Mouse (Mus musculus) lung, adult 18-20 months (tissue): ENCODE results near the gene Olfr1368.

Experiments used
- DNase-seq, 2 experiments: peaks; one replicate each; pipeline ENCODE4 v3.0.0; 2022; ENCODE audit warnings: mixed read lengths in 2 of 2

Olfr1368 gene

DNA sequence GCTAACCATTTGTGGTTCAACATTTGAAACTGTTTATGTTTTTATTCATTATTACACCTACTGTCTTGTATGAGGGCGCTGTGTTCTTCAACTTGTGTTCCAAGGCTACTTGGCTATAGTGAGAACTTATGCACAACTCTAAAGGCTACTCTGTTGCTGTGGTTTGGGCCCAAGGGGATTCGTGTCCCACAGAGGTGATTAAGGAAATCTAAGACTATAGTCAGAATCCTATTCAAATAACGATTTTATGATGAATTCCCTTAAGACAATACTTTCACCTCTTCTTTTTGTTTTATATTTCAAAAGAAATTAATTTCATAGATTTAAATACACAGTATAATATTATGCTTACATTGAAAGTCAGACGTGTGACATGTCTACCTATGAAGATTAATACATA is at the start of gene Olfr1368:
TSS of gene Olfr1368 (minus strand) at position 101 of the 400 bp plus-strand sequence.
- DNase-seq: no peak

DNA sequence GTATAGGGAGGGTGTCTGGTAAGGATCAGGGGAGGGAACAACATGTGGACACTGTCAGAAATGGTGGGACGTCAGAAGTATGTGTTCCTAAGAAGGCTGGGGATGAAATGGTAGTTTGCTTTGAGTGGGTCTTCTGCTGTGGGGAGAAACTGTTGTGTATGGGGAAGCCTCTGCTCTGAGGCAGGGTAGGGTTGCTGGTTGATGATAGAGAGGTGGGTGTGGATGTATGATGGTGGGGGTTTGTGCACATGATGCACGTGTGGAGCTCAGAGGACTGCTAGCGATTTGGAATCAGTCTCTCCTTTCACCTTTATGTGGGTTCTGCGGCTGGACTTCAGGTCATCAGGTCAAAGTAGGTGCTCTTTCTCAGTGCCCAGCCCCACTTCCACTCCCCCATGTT is 39.9 kb upstream of the Olfr1368 start:
- DNase-seq: no peak

DNA sequence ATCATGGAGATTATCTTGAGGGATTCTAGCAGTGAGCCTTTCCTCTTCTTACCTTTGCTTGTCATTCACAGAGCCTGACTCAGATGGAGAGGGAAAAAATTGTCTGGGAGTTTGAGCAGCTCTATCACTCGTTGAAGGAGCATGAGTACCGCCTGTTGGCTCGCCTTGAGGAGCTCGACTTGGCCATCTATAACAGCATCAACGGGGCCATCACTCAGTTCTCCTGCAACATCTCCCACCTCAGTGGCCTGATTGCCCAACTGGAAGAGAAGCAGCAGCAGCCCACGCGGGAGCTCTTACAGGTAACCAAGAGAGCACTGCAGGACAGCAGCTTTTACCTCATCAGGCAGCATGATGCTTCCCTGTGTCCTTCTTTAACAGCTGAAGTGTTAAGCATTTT is 38.0 kb upstream of the Olfr1368 start:
- no peak for DNase-seq

DNA sequence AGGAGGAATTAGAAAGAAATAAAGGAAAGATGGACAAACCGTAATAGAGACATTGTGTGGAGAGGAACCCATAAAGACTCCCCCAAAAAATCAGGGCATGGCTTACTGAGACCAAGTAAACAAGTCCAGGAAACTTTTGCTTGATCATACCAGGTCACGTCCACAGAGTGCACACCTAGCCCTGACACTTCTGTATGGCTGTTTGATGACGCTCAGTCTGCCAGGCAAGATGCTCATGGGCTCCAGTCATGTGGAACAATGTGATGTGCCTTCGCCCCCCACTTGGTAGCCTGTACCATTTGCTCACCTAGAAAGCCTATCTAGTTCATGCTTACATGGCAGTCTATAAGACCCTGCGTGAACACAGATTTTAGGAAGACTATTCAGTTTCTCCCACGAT is 37.4 kb upstream of the Olfr1368 start:
- DNase-seq: no peak

DNA sequence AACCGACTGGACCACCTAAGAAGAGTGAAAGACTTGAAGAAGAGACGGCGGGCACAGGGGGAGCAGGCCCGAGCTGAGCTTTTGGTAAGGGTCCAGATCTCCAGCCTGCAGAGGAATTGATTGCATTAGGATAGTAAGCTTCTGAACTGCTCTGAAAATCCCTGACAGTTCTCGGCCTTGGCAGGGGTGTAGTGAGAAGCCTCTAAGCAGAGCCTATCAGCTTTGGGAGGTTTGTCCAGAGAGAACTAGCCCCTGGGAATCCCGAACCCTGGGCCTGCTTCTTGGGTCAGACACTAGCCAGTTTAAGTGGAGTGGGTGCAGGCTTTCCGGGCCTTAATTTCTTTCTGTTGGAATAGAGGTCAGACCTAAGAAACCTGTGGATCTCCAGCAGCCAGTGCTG is 36.3 kb upstream of the Olfr1368 start:
- DNase-seq: no peak

DNA sequence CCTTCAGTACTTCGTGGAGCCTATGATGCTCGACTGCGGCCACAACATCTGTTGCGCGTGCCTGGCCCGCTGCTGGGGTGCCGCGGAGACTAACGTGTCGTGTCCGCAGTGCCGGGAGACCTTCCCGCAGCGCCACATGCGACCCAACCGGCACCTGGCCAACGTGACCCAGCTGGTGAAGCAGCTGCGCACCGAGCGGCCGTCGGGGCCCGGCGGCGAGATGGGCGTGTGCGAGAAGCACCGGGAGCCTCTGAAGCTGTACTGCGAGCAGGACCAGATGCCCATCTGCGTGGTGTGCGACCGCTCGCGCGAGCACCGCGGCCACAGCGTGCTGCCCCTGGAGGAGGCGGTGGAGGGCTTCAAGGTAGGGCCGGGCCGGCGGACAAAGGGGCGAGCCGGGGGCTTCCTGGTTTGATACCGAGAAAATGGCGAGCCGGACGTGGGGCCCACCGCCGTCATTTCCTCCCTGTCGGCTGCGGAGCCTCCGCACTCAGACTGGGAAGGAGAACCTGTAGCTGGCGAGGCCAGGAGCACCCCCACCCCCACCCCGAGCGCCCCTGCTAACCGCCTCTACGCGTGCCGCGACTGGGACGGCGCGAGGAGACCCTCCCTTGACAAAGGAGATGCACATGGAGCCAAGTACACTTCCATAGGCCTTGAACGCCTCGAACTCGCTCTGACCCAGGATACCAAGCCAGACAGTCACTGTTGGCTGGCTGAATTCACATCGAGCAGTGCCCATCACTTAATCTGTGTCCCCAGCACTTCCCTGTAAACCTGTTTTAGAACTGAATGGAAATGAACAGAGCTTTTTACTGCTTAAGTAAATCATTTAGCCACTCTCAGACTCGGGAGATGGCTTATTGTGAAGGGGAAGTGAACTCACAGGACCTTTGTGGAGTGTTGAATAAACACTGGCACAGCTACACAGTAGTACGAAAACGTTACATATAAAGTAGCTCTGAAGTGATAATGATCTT is 35.2 kb upstream of the Olfr1368 start:
- DNase-seq: peak; percentile 50 to 57

DNA sequence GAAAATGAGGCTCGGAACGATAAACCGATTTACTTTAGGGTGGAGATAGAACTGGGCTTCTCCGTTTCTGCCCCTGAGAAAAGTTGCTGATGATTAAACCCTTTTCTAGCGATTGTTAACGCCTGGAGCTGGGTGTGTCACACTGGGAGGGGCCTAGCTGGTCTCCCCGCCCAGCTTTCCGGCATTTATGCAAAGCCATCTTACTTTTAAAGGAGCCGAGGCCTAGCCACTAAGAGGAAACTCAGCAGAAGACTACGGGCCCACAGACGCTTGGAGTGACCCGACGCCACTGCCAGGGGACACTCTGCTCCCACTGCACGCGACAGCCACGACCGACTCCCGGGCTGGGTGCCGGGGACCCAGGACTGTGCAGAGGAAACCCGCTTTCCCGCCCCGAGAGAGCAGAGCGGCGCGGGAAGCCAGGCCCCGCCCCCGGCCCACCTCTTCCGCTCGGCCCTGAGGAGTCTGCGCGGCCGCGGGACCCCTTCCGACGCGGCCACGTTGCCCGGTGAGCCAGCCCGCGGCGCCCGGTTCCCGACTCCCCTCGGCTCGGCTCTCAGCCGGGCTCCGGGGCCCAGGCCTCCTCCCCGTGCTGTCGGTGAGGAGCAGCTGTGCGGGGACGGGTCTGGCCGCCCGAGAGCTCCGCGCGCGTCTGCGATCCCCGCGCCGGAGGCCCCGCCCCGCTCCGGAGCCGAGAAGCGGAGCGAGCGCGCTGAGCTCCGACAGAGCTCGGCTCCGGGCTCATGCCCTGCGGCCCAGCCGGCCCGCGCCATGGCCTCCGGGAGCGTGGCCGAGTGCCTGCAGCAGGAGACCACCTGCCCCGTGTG is 34.3 kb upstream of the Olfr1368 start:
- DNase-seq: peak; percentile 92 to 93

DNA sequence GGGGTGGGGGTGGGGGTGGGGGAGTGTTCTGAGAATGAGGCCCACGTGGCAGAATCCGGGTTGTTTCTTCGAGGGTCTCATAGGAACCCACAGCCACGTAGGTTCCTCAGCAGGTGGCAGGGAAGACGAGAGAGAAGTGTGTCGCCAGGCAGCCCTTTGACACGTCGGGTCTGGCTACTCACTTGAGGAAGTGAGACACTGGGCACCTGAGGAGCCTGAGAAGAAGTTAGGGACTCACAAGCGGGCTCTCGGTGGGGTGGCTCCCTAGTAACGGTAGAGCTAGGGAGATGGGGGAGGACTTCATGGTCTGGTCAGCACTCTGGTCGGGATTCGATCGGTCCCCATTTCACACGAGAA is 33.7 kb upstream of the Olfr1368 start, which contains the start of gene Trim27:
TSS of gene Trim27 (plus strand) at position 79 of the 357 bp plus-strand sequence.
- no peak for DNase-seq

DNA sequence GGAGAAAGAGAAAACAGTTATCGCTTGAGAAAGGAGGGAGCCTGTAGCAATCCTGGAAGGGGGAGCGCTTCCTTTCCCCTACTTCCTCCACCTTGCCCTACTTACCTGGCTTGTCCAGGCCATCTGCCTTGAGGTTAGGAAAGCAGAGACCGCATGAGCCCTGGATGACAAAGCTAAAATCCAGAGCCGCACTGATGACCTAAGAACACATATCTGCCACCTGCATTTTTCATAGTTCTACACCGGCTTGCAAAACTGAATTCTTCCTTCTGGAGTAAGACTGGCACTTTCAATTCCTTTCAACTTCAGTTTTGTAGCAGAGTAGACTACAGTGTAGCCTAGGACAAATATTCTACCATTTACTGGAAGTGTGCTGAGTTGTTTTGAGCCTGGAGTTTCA is 32.7 kb upstream of the Olfr1368 start:
- no peak for DNase-seq

DNA sequence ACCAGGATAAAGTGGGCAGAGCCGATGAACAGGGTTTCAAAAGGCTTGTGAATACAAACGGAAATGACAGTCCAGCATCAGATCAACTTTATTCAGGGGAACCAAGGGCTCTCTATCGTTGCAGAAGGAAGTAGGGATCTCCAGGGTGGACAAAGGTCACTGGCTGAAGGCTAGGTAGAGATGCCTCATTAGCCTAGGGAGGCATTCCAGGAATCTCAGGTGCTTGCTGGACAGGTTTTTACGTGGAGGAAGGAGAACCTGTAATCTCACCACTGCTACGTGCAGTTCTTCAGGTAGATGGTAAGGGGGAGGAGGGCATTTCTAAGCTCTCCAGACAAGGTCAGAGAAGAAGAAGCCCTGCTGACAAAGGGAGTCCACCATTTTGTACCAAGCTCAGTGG is 32.0 kb upstream of the Olfr1368 start:
- DNase-seq: no peak

DNA sequence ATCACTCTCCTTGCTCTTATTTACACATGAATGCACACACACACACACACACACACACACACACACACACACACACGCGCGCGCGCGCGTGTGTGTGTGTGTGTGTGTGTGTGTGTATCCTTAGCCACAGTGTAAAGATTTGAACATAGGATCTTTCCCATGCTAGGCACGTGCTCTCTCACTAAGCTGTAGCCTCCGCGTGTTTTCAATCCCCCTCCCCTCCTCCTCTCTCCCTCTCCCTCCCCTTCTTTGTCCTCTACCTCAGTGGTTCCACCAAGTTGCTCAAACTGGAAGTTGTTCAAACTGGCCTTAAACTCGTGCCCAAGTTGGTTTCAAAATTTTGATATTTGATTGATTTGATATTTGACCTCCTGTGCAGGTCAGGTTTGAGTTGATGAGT is 31.1 kb upstream of the Olfr1368 start:
- no peak for DNase-seq

DNA sequence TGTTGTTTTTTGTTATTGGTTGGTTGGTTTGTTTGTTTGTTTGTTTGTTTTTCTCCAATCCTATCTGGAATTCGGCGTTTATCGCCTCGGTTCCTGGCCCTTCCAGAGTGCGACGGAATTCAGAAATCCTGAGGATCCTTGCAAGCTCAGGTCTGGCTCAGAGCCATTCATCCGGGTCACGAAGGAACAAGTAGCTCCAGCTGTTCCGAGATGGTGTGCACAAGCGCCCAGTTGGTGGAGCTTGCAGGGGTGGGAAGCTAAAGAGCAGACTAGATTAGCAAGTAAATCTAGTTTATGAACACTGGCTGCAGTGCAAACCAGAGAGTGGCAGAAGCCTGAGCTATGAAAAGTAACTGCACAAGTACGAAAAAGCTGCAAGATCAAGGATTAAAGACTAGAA is 27.4 kb upstream of the Olfr1368 start:
- peak; percentile 87 to 91 for DNase-seq

DNA sequence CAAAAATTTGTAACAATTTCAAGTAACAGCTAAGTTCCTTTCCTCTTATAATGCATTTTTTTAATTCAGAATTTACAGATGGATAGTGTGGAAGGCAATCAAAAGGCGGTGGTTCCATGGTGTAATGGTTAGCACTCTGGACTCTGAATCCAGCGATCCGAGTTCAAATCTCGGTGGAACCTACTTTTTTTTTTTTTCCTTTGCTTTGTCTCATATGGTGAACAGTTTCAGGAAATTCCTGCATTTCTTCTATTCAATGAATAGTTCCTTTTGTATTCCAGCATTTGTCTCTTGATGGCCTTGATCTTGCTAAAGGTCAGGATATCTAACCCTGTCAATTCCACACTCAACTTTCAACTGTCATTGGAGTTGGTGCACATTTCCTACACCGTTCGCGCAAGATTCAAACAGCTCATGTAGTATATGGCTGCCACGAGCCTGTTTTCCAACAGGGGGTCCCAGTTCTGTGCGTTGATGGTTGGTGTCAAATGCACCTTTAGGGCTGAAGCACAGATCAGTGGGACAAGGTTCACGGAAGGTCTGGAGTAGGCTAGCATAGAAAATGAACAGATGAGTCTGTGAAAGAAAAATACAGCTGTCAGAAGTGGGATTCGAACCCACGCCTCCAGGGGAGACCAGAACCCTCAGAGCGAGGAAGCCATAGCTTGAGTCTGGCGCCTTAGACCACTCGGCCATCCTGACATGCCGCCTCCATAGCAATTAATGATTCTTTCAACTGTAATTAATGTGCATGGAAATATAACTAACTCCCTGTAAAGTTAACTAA is 26.8 kb upstream of the Olfr1368 start:
- DNase-seq: peak; percentile 51 to 64

DNA sequence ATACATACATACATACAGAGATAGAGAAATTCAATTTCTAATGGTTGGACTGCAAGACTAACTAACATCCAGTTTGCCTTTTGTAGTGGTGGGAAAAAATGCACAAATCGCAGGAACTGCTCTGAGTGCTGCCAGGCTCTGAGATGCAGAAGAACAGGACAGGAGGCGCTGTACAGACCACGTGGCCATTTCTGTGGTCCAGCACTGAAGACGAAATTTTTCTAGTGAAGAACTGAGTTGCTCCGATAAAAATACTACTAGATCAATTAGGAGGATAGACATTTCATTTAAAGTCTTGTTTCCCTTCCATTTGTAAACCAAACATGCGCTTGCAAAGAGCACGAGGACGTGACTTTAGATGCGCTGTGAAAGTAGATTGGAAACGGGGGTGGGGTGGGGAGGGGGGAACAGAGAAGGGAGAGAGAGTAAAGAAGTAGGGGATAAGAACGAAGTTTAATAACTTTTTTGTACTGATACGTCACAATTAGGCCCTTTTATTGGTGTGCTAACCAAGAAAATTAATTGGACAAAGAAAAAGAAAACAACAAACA is 26.0 kb upstream of the Olfr1368 start:
- DNase-seq: no peak

DNA sequence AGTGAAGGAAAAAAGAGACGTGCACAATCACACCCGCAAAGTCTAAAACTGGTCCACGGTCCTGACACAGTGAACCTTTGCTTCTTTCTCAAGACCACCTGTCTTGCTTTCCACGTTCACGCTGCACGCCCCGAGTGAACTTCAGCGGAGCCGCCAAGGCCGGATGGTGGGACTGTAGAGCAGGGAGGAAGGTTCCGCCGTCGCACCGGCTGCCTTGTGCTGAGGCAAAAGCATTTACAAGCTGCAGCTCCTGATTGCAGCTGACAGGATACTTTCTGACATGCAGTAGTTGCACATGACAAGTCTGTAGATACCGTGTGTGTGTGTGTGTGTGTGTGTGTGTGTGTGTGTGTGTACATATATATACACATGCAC is 25.5 kb upstream of the Olfr1368 start:
- no peak for DNase-seq

DNA sequence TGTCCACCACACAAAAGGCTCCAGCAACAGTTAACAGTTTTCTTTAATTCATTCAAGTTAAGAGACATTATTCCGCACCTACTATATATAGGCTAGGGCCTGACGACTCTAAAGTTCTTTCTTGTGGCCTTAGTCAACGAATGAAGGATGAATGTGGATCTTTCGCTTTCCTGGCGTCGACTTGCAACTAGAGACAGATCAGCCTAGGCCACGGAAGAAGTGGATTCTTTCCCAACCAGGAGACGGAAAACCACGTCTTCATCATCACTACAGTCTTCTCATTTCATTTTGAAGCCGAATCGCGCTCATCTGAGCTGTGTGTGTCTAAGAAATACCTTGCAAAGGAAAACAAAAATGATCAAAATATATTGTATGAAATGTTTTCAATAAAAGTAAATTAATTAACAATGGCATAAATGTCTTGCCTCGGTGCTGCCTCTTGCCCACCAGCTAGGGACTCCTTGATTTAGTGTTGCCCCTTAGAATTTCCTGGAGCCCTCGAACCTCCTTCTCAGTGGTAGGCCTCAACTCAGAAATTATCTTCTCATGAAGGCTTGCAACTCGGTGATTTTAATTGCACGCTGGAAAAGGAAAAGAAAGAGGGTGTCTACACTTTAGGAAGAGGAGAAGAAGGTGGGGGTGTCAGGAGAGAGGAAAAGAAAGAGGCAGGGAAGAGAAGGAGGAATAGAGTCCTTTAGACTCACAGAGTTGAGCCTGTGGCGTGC is 24.9 kb upstream of the Olfr1368 start:
- DNase-seq: no peak

DNA sequence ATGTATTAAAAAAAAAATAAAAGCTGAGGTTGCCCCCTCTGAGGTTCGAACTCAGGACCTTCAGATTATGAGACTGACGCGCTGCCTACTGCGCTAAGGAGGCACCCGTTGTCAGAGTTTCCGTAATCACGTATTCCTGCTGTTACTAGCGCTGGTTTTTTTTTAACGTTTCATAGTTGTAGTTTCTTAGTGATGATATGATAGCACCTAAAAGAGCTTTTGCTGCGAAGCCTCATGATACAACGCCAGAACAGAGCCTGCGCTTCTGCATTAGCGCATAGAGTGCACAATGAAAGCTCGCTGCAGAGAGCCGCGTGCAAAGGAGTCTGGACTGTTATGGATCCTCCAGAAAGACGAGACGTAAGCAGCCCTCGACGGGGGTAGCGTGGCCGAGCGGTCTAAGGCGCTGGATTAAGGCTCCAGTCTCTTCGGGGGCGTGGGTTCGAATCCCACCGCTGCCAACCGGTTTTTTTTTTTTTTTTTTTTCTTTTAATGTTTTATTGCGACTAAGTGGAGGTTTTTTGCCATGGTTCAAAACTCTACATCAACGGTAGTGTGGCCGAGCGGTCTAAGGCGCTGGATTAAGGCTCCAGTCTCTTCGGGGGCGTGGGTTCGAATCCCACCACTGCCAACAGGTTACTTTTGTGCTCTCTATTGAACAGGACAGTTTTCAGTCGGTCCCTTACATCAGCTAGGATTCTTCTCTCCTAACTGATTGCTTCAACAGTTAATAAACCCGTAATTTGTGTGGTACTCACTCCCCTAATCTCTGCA is 24.2 kb upstream of the Olfr1368 start:
- DNase-seq: peak; percentile 80 to 82

DNA sequence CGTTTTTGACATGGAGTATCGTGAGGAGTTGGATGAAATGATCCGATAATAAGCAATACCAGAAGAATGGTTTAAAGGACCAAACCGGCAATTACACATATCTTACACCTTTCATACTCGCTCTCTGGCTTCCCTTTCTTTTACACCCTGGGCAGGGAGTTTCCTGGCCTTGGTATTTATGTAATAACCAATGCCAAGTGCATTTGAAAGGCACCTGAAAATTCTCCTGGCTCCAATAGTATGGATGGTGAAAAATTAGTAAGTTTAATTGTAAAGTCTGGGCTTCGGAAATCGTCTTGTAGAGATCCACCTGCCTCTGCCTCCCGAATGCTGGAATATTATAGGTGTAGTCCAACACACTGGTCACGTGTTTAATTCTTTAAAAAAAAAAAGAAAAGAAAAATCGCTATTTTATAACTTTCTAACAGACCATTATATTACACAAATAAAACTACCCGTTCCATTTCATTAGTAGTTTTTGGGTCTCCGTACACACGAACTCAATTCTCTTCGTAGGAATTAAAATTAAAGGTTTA is 23.5 kb upstream of the Olfr1368 start:
- no peak for DNase-seq

DNA sequence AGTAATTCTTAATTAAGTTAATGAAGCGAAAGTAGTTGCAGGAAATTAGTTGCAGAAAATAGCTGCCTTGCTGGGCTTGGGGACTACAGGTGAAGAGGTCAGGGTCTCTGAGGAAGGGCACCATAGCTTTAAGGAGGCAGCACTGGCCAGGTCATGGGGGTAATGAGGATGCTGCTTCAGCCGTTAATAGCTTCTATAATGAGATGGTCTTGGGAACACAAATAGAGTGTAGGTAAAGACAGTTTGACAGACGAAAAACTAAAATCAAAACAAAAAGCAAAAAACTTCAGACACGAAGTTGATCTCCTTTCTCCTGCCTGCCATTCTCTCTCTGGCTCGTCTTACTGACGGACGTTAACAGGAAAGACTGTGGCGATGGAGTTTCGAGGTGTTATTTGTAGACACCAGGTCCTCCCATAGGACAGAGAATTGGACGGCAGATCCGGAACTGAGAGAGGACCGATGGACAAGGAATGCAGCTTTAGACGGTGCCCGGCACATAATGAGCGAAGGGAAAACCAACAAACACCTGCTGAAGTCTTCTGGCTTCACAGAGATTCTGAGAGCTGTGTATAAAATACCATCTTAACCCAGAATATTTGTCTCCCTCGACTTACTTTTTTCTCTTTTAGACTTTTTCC is 22.8 kb upstream of the Olfr1368 start:
- DNase-seq: peak in 1 of 2 experiments; percentile 33

DNA sequence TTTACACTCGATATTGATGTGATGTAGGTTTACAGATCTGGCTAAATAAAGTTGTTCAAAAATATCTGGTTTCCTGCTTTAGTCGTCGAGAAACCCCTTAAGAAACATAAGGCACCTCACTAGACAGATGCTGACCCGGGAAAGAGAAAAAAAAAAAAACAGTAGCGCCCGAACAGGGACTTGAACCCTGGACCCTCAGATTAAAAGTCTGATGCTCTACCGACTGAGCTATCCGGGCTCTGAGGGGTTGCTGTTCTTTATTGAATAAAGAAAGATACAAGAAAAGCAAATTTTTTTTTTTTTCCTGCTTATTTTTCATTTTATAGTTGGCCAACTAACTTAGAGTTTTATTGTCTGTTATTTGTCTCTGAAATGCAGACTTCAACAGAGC is 22.2 kb upstream of the Olfr1368 start:
- peak in 1 of 2 experiments; percentile 38 for DNase-seq
